Mouse (Mus musculus) liver, adult 2 months (tissue): ENCODE measurements around the gene Zbtb17.

Experiments used
- CTCF ChIP-seq: fragments of 200-500 bp; IDR thresholded peaks from 2 replicates; pipeline ENCODE4 v1.5.1; 2011; ENCODE audit warnings: low read depth, low read length, control low read depth
- POLR2A ChIP-seq: fragments of 200-500 bp; IDR thresholded peaks from 2 replicates; pipeline ENCODE4 v1.6.1; 2011; ENCODE audit warnings: low read length, control low read depth; ENCODE audit not compliant: insufficient read depth; ENCODE audit errors: extremely low read depth

GRCm38 (mm10) chr4:141445328-141445720, 870 bp downstream of the Zbtb17 start:
- TF ChIP-seq POLR2A (no peak), CTCF (no peak)
